Mouse (Mus musculus) myocyte (in vitro differentiated cells): ENCODE measurements around the gene Nrbp1.

Source experiments
- MAX ChIP-seq: IDR thresholded peaks from one replicate; pipeline ENCODE4 v1.6.1; 2011; ENCODE audit warnings: low read depth, mild to moderate bottlenecking, control low read depth
- POLR2A ChIP-seq: IDR thresholded peaks from one replicate; pipeline ENCODE4 v1.6.1; 2011; ENCODE audit warnings: low read depth, mild to moderate bottlenecking, control low read depth, moderate library complexity; ENCODE audit not compliant: insufficient read length

GRCm38 (mm10) chr5:31254901-31255300 is 14.2 kb downstream of the Nrbp1 start:
- no peak for TF ChIP-seq MAX
- no peak for TF ChIP-seq POLR2A
